Mouse (Mus musculus) mouse trophoblast stem cell (cell line): ENCODE data around the gene Medag.

ENCODE experiments used
- in situ Hi-C, 2 experiments: fragments of 300-500 bp; cut with MseI, MboI; formaldehyde crosslinking; loops; 2 replicates in 1 of 2; 3 replicates in 1 of 2; pipeline ENCODE4 v1.15.1; 2025

Gene Medag

DNA sequence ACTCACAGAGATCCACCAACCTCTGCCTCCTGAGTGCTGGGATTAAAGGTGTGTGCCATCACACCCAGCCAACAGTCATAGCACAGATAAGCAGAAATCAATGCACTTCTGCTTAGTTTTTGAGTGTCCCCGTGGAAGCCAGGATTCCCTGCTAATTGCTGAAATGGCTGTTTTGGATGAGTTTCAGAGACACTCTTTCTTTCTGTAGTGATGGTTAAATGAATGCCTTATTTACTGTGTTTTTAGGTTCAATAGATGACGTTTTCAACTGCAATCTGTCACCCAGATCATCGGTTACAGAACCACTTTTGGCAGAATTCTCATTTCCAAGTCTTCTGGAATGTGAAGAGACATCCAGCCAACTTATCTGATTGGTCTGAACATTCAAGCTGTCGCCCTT lies 18.0 kb downstream of the Medag start:
- in situ Hi-C loops: no loop called here

DNA sequence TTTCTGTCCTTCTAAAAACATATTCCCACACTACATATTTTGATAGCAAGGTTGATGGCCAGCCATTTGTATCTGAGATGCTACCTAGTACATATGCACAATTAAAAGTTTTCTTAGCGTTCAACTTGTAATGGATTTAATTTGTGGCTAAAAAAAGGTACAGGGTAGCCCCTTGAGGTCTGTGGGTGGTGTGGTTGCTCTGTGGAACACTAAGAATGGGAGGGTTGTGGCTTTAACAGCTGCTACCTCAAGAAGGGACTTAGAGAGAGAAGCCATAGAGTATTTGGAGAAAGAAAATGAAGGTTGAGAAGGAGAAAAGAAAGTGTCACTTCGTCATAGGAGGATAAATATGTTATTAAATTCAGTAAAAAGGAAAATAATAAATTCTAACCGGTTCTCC lies 19.4 kb downstream of the Medag start:
- in situ Hi-C loops: no loop called here

DNA sequence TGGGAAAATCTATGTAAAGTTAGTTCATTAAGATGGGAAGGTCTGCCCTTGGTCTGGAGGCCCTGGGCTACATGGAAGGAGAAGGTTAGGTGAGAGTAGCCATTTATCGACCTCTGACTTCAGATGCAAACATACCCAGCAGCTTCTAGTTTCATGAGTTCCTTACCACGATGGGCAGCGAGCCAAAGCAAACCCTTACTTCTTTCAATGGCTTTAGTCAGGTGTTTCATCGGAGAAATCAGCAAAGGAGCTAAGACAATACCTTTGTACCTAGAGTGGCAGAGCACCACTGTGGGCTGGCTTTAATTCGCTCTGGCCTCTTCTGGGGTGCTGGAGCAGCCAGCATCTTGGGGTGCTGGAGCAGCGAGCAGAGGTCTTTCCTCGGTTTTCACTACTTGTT lies 22.1 kb downstream of the Medag start:
- in situ Hi-C loops: no loop called here

DNA sequence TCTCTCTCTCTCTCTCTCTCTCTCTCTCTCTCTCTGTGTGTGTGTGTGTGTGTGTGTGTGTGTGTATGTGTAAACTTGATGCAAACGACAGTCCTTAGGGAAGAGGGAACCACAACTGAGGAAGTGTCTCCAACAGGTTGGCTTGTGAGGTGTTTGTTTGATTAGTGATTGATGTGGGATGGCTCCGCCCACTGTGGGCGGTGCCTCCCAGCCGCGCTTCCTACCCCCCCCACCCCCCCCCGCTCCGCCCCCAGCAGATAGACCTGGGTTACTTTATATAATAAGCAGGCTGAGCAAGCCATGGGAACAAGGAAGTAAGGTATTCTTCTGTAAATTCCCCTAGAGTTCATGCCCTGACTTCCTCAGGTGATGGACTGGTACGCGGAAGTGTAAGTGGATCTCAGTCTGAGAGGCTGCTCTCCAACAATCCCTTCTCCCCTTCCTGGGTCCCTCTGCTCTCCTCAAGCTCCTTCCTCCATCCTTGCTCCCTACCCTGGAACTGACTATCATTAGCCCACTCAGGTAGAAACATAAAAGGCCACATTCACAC lies 22.7 kb downstream of the Medag start:
- in situ Hi-C loops: no loop called here

DNA sequence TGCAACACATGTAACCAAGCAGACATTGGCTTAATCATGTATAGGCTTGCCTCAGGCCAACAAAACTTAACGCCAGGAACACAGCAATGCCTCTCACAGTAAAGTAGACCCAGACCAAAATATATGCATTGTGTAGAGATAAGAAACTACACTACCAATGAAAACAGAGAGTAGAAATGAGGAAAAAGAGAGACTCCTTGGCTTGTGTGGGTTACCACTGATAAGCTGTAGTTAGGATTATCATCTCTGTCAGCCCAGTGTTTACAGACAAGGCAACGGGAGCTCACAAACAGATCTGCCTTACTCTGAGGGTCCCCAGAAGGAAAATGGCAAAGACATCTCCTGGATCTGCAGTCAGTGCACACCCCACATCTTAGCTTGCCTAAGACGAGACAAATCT lies 25.0 kb downstream of the Medag start:
- in situ Hi-C loops: no loop called here

DNA sequence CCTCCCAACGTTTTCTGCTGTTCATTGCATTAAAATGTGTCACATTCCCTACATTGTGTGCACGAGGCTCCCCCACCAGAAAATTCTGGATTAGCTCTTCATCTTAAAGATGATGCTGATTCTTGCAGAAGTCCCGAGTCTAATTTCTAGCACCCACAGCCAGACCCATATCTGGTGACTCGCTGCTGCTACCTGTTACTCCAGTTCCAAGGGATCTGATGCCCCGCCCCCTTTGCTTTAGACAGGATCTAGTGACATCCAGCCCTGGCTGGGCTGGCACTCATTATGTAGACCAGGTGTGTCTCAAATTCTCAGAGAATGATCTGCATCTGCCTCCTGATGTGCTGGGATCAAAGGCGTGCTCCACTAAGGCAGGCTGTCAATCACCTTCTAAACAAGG lies 25.6 kb downstream of the Medag start:
- in situ Hi-C loops: no loop called here

DNA sequence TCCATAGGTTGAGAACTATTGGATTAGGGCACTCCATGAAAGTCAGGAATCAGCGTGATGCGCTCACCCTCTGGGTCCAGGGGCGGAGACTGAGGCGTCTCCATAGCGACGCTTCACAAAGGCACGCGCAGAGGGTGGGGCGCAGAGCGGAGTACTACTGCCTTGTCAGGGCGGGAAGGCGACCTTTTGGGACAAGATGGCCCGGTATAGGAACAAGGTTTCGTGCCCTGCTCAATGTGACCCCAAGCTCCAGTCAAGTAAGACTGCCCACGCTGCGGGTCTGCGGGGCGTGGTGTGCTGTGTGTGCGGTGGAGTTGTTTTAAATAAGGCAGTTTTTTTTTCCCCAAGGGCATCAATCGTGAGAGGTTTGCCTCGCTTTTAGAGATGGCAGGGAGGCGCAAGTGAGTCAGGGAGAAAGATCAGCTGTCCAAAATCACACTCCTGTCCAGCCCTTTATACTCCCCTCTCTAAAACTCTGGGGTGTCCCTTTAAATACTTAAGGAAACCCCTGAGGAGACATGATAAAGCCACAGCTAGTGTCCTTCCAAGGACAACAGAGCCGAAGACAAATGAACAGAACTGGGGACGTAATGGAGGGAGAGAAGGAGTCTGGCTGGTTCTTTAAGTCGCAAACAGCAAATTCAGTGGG lies 28.1 kb downstream of the Medag start, which contains the start of gene Tex26:
Gene Tex26 (plus strand): TSS at position 130 of the 649 bp plus-strand sequence.
- in situ Hi-C loops: no loop called here

DNA sequence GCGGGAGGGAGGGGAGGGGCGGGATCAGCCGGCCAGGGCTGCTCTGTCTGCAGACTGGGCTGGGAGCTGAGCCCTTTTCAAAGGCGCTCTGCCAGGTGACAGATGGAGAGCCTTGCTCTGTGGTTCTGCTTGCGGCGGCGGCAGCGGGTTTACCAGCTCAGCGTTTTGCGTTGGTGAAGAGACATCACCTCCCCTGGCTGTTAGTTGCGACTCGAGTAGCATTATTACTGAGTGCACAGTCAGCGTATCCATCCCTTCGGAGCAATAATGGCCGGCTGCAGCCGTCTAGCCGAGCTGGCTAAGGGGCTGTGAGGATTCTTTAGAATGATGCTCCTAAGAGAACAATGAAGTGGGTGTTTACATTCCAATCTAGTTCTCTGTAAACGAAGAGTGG lies 28.6 kb downstream of the Medag start:
- in situ Hi-C loops: no loop called here

DNA sequence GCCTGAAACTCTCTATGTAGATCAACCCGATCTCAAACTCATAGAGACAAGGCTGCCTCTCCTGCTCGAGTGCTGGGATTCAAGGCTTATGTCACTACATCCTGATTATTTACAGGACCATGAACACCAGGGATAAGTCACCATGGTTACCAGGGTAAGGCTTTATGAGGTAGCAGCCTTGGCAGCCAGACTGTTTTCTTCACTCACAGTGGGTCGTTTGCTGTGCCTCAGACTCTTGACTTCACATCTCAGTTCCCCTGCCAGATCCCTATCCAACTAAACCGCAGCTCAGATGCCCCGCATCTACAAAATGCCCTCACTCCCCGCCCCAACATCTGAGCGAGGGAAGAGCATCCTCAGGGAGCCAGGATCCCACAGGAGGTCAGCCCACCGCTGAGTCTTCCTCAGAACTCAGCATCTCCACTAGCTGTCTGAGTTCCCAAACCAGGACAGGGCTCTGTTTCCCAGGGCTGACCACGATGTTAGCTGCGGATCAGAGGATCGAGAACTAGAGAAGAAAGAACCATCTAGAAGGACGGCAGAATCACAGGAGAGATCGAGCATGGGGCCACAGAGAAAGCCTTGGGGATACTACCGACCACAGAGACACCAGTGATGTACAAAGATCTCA lies 30.2 kb downstream of the Medag start:
- in situ Hi-C loops: no loop called here

DNA sequence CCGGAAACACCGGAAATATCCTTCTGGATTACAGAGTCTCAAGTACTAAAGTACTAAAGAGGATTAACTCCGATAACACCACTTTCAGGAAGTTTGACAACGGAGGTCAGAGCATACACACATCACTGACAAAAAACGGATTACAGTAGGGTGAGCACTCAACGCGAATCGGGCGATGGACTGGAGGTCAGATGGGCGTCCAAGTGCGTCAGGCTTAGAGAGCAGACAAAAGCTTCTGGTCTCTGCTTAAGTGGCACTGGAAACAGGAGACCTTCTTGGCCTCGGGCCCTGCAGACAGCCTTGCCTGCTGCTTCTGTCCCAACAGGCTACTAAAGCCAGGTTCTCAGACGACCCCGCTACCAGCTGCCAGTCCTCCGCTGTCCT lies 30.7 kb downstream of the Medag start:
- in situ Hi-C loops: no loop called here

DNA sequence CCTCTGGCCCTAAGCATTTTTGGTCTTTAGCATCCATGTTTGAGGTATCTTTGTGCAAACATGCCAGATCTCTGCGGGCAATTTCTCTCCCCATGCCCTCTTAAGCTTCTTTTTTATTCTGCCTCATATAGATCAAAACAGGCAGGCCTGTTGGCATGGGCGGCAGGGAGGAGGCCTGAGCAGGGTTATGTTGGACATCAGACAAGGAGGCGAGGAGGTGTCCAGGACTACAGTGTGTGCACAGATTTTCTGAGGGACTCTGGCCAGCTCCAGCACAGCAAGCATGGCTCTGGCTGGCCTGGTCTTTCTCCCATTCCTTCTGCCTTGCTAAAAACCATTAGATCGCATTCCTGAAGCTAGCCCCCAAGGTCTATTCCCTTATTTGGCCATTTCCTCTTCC lies 32.9 kb downstream of the Medag start:
- in situ Hi-C loops: no loop called here

DNA sequence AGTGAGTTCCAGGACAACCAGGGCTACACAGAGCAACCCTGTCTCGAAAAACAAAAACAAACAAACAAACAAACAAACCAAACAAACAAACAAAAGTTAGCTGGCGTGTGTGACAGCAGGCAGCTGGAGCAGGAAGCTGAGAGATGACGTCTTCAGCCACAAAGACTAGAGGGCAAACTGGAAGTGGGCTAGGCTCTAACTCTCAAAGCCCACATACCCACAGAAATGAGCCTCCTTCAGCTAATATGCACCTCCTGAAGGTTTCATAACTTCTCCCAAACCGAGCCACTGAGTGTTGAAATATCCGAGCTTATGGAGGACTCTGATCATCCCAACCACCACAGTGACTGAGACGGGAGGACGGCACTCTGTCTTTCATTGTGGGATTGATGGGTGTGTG lies 34.9 kb downstream of the Medag start:
- in situ Hi-C loops: no loop called here

DNA sequence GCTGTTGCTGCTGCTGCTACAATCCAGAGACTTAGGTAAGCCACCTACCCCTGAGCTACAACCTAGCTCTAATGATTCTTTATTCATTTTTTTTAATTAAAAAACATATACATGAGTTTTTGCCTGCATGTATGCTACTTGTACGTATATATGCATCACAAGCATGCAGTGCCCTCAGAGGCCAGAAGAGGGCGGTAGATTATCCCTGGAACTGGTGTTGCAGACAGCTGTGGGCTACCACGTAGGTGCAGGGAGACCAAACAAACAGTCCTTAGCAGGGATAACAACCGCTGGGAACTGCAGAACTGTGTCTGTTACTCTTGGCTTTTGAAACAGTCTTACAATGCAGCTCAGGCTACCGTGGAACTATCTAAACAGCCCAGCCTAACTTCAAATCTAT lies 36.2 kb downstream of the Medag start:
- in situ Hi-C loops: no loop called here

DNA sequence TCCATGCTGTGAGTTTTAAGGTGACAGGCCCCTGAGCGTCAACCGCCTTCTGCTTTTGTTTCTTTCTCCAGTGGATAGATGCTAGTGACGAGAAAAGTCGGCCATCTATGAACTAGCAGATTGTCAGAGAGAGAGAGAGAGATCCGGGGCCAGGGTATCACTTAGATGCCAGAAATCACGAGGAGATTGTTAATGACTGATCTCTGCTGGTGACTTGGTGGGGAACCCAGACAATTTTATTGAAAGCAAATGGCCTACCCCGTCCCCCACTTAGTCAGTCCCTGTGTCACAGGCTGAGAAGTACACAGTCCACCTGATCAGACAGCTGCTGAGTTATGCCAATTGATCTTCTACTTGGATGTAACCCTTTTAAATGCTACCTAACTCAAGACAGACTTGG lies 37.9 kb downstream of the Medag start:
- in situ Hi-C loops: no loop called here

DNA sequence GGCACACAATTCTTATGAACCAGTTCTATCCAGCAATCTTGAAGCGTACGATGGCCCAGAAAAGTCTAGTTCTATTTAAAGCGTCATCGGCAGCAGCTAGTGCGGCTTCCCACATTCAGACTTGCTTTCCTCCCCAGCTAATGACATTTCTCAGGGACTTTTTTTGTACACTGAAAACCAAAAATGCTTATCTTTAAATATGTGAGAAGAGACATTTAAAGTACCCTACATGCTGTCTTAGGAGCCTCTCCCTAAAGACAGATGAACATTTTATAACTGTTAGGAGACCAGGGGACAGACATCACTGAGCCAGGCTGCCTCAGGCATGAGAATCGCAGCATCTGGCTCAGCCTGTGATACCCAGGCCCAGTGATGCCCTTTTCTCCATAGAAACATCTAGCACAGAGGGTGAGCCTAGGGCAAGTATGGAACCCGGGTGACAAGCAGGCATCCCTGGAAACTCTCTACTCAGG lies 39.7 kb downstream of the Medag start:
- in situ Hi-C loops: no loop called here

DNA sequence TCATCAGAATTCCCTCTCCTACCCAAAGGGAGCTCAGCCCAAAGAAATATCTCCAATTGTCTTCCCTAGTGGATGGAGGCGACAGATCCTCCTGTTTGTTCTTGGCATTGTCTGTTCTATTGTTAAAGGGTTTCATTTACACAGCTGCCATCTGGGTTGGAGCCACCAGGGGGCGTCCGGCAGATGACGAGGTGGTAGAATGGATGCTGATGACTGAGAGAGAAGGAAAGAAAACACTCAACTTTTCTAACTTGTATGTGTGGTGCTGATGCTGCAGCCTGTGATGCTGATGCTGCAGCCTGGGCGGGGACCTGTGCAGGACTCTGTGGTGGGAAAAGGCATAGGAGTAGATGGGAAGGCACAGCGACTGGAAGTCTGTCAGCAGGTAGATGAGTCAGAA lies 42.7 kb downstream of the Medag start:
- in situ Hi-C loops: no loop called here

DNA sequence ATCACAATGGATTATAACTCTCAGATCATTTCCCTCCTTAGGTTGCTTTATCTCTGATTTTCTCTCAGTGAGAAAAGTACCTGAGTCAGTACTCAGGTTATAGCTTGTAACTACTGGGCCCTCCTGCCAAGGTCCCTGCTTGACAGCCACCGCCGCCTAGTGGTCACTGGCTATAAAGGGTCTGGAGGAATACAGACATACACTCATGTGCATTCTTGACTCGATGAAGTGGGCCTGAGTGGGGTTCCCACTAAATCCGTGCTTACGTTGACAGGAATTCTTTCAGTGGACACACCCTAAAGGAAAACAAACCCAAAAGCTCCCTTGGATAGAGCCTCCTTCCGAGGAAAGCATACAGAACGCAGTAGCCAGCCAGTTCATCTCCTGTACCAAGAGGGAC lies 45.0 kb downstream of the Medag start:
- in situ Hi-C loops: no loop called here

DNA sequence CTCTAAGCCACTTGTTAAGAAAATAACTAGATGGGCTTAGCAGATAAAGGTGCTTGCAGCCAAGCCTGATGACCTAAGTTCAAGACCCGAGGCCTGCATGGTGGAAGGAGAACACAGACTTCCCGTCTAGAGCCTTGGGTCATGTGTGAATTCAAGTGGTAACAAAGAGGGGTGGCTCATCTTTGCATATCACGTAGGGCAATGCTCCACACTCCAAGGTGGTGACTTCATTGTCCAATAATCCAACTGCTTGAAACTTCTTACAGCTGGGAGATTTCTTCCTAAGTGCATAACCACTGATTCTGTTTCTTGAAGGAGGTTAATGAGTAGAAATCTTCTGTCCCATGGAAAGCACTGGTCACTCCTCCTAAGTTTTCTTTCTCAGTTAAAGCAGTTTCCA lies 50.5 kb downstream of the Medag start:
- in situ Hi-C loops: no loop called here

DNA sequence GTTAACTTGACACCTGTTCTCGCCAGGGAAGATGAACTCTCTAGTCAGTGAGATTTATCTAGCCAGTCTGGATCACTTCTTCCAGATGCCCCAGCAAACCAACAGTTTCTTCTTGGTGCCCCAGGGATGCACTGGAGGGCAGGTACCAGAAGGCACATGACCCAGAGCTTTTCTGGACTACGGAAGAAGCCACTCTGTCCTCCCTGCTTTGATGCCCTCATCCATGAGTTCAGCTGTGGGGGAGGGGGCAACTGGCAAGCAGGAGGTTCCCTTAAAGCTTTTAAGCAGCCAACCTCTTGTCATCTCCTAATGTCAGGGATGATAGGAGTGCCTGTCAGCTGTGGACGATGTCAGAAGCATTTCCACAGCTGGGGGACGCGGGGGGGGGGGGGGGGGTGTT lies 53.8 kb downstream of the Medag start:
- in situ Hi-C loops: no loop called here

DNA sequence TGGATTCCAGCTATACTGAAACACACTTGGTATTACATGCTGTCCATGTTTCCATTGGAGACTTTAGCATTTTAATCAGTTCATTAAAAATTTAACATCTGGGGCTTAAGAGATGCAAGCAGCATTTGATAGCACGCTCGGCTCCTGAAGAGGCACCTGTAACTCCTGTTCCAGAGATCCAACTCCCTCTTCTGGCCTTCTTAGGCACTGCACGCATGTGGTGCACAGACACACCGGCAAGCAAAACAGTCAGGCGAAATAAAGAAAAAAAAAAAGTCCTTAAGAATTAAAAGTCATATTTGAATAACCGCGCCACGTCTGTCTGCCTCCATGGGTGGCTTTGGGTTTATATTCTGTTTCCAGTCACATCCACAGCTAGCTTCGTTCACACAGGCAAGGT lies 62.6 kb downstream of the Medag start:
- in situ Hi-C loops: no loop called here

DNA sequence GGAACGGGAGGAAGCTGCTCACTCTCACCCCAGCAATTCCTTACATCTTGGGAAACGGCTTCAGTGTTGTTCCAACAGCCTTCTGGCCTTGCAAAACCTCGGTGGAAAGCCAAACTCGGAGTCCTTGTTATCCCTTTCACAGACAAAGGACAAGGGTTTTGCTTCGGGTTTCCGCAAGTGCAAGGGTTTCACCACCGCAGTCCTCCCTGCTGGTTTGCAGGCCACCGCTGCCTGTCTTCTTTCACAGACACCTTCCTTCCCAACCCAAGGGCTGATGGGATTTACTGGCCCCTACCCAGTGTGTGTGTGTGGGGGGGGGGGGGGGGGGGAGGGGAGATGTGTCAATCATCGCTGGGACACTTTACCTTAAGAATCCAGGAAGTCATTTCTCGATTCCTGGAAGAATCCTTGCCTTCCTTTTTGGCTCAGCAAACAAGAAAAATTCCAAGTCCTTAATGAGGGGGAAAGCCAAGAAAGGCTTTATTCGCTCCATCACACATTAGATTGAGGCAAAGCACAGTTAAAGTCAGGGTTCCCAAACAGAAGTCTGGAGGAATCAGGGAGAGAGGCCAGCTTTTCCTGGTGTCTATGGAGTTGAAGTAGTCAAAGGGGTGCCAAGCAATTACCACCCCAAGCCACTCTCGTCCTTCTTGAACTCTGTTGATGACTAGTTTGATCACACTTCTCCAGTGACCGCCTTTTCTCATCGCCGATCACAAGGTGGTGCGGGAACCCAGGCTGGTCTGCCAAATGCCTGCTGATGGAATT lies 63.3 kb downstream of the Medag start:
- in situ Hi-C loops: no loop called here
